In the genomic region with DNA sequence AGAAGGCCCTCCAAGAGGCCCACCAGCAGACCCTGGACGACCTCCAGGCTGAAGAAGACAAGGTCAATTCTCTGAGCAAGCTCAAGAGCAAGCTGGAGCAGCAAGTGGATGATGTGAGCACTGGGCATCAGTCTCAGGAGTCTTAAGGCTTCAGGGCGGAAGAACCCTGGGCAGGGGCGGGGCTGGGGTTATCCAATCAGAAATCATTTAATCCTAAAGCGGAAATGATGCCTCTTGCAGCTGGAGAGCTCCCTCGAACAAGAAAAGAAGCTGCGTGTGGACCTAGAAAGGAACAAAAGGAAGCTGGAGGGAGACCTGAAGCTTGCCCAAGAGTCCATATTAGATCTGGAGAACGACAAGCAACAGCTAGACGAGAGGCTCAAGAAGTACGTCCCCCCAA, we compare ENCODE assay signal across 30 mouse cellular contexts. TPM values are rescaled to one million over a fixed set of nuclear protein-coding genes. Genes with fewer than 3 reads are reported as not detected.
"Had no signal": no experiment of that assay in that cellular context is flagged by ENCODE, and none has a peak within 500 bp of the region (broad histone marks: within the 10 kb centered on the region; RNA-seq: fewer than 3 reads in every experiment).

No protein-coding gene starts in this region.

- H3K4me1 ChIP-seq: heart, embryonic 13.5 days; heart, embryonic 15.5 days; hindbrain, embryonic 13.5 days; hindbrain, embryonic 15.5 days; kidney, embryonic 15.5 days; limb, embryonic 13.5 days; limb, embryonic 15.5 days; liver, embryonic 12.5 days had no signal

- H3K9ac ChIP-seq: heart, embryonic 13.5 days; heart, embryonic 15.5 days; hindbrain, embryonic 13.5 days; hindbrain, embryonic 15.5 days; kidney, embryonic 15.5 days; limb, embryonic 13.5 days; limb, embryonic 15.5 days; liver, embryonic 12.5 days; liver, embryonic 14.5 days had no signal

- H3K27ac ChIP-seq: heart, adult 2 months; heart, embryonic 13.5 days; heart, embryonic 15.5 days; hindbrain, embryonic 13.5 days; hindbrain, embryonic 15.5 days; hindbrain, postnatal 0 days; kidney, embryonic 15.5 days; kidney, postnatal 0 days; limb, embryonic 13.5 days; limb, embryonic 15.5 days; liver, embryonic 12.5 days; liver, embryonic 14.5 days had no signal

- H3K36me3 ChIP-seq: heart, embryonic 13.5 days; heart, embryonic 15.5 days; hindbrain, embryonic 13.5 days; hindbrain, embryonic 15.5 days; kidney, embryonic 15.5 days; limb, embryonic 13.5 days; limb, embryonic 15.5 days; liver, embryonic 12.5 days had no signal

- H3K4me2 ChIP-seq: heart, embryonic 11.5 days; heart, embryonic 13.5 days; heart, embryonic 15.5 days; hindbrain, embryonic 13.5 days; hindbrain, embryonic 15.5 days; kidney, embryonic 15.5 days; limb, embryonic 13.5 days; limb, embryonic 15.5 days; liver, embryonic 12.5 days had no signal

- ATAC-seq: hindbrain, postnatal 0 days; intestine, embryonic 16.5 days; liver, embryonic 12.5 days had no signal

- H3K9me3 ChIP-seq: heart, embryonic 13.5 days; heart, embryonic 15.5 days; hindbrain, embryonic 13.5 days; hindbrain, embryonic 15.5 days; kidney, embryonic 15.5 days; limb, embryonic 13.5 days; limb, embryonic 15.5 days; liver, embryonic 12.5 days had no signal

- H3K27me3 ChIP-seq: hindbrain, embryonic 15.5 days; limb, embryonic 13.5 days had no signal

- DNase-seq: gastrocnemius, postnatal 14 days; gastrocnemius, postnatal 36 days; heart, adult 11 months; heart, adult 2 months; heart, postnatal 14 days; heart, postnatal 36 days; kidney, adult 11 months; kidney, adult 2 months; kidney, adult 9 months; kidney, postnatal 14 days; kidney, postnatal 36 days; layer of hippocampus, adult 9-11 months; layer of hippocampus, postnatal 36 days; left cerebral cortex, postnatal 4 days had no signal

- H3K4me3 ChIP-seq: heart, adult 2 months; heart, embryonic 13.5 days; heart, embryonic 15.5 days; hindbrain, embryonic 13.5 days; hindbrain, embryonic 15.5 days; kidney, embryonic 15.5 days; limb, embryonic 13.5 days; limb, embryonic 15.5 days; liver, embryonic 12.5 days had no signal

RNA-seq across cellular contexts. Expression of a gene that starts 15.1 kb away (rescaled TPM):
- total RNA-seq: heart, adult 2 months; heart, postnatal 14 days; heart, postnatal 36 days; hematopoietic stem cell, adult 5-6 weeks; liver, adult 2 months had no signal
- polyA plus RNA-seq: gonadal fat pad, adult 2 months; heart, adult 2 months; liver, adult 2 months had no signal
